Mouse (Mus musculus): ENCODE measurements at regions not wholly inside any gene's neighbourhood (a gene's known extent, or its start where the extent isn't known, plus 50 kb on each side); places are given as distances from the start of the nearest gene placed in this dataset.
"Not testable (repeated sequence)": the region's sequence is repeated elsewhere in the genome, so short reads cannot be mapped to it uniquely, and the experiment has no call there.

GRCm38 (mm10) chr14:48852061-48852460, 178.4 kb upstream of the Otx2 start:
- DNase-seq (ENCODE audit: inconsistent ontology term), result no peak

- no peak for DNase-seq (ENCODE audit: inconsistent ontology term)
Observed at GRCm38 (mm10) chr14:48842861-48843260, 169.2 kb upstream of the Otx2 start.

- peak; percentile 48 for DNase-seq (ENCODE audit: inconsistent ontology term)
Observed at GRCm38 (mm10) chr14:48841278-48841677, 167.7 kb upstream of the Otx2 start.

- no peak for DNase-seq (ENCODE audit: inconsistent ontology term)
Observed at GRCm38 (mm10) chr14:48837181-48837580, 163.6 kb upstream of the Otx2 start.

GRCm38 (mm10) chr14:48836071-48836470, 162.5 kb upstream of the Otx2 start:
- no peak for DNase-seq (ENCODE audit: inconsistent ontology term)

GRCm38 (mm10) chr14:48834416-48834815, 160.8 kb upstream of the Otx2 start:
- no peak for DNase-seq (ENCODE audit: inconsistent ontology term)

GRCm38 (mm10) chr14:48826421-48826820, 152.8 kb upstream of the Otx2 start:
- DNase-seq (ENCODE audit: inconsistent ontology term), result no peak

GRCm38 (mm10) chr14:48824375-48824774, 150.8 kb upstream of the Otx2 start:
- no peak for DNase-seq (ENCODE audit: inconsistent ontology term)

GRCm38 (mm10) chr14:48815941-48816340, 142.3 kb upstream of the Otx2 start:
- DNase-seq (ENCODE audit: inconsistent ontology term), result no peak

- peak; percentile 37 for DNase-seq (ENCODE audit: inconsistent ontology term)
Observed at GRCm38 (mm10) chr14:48815231-48815728, 141.7 kb upstream of the Otx2 start.

GRCm38 (mm10) chr14:48812741-48813495, 139.3 kb upstream of the Otx2 start:
- no peak for DNase-seq (ENCODE audit: inconsistent ontology term)

GRCm38 (mm10) chr14:48804098-48804497, 130.5 kb upstream of the Otx2 start:
- DNase-seq (ENCODE audit: inconsistent ontology term), result no peak

GRCm38 (mm10) chr14:48801283-48801682, 127.7 kb upstream of the Otx2 start:
- DNase-seq (ENCODE audit: inconsistent ontology term), result no peak

- no peak for DNase-seq (ENCODE audit: inconsistent ontology term)
Observed at GRCm38 (mm10) chr14:48800857-48801256, 127.2 kb upstream of the Otx2 start.

- no peak for DNase-seq (ENCODE audit: inconsistent ontology term)
Observed at GRCm38 (mm10) chr14:48800100-48800449, 126.5 kb upstream of the Otx2 start.

- DNase-seq (ENCODE audit: inconsistent ontology term), result no peak
Observed at GRCm38 (mm10) chr14:48799442-48800099, 126.0 kb upstream of the Otx2 start.

GRCm38 (mm10) chr14:48791507-48791906, 117.9 kb upstream of the Otx2 start:
- DNase-seq (ENCODE audit: inconsistent ontology term), result no peak

- no peak for DNase-seq (ENCODE audit: inconsistent ontology term)
Observed at GRCm38 (mm10) chr14:48779327-48779726, 105.7 kb upstream of the Otx2 start.

- DNase-seq (ENCODE audit: inconsistent ontology term), result no peak
Observed at GRCm38 (mm10) chr14:48770832-48771231, 97.2 kb upstream of the Otx2 start.

GRCm38 (mm10) chr14:48762691-48763090, 89.1 kb upstream of the Otx2 start:
- DNase-seq (ENCODE audit: inconsistent ontology term), result no peak

GRCm38 (mm10) chr14:48761002-48761648, 87.5 kb upstream of the Otx2 start:
- DNase-seq (ENCODE audit: inconsistent ontology term), result no peak

GRCm38 (mm10) chr14:48755096-48755495, 81.5 kb upstream of the Otx2 start:
- DNase-seq (ENCODE audit: inconsistent ontology term), result not testable (repeated sequence)

Data from Muller cell, postnatal 12 days (primary cell).